Mouse (Mus musculus): ENCODE measurements around the gene S1pr5. TPM values are rescaled to one million over a fixed set of nuclear protein-coding genes. Genes with fewer than 3 reads are reported as not detected.
"Not testable (repeated sequence)": the region's sequence is repeated elsewhere in the genome, so short reads cannot be mapped to it uniquely, and the experiment has no call there.

The S1pr5 gene
- total RNA-seq, 1 experiment from 2014 or later: 0.88 TPM

- peak; percentile 20 for DNase-seq
Observed at GRCm38 (mm10) chr9:21237368-21238003, 10.8 kb downstream of the S1pr5 start.

- no peak for DNase-seq
Observed at GRCm38 (mm10) chr9:21236991-21237367, 11.3 kb downstream of the S1pr5 start.

- no peak for DNase-seq
Observed at GRCm38 (mm10) chr9:21235341-21235740, 12.9 kb downstream of the S1pr5 start.

GRCm38 (mm10) chr9:21233805-21234204 is 14.4 kb downstream of the S1pr5 start:
- DNase-seq: no peak

- no peak for DNase-seq
Observed at GRCm38 (mm10) chr9:21233366-21233765, 14.9 kb downstream of the S1pr5 start.

GRCm38 (mm10) chr9:21232867-21233266 is 15.4 kb downstream of the S1pr5 start:
- DNase-seq: no peak

- no peak for DNase-seq
Observed at GRCm38 (mm10) chr9:21231551-21231950, 16.7 kb downstream of the S1pr5 start.

GRCm38 (mm10) chr9:21227342-21227741 is 20.9 kb downstream of the S1pr5 start:
- DNase-seq: no peak

- no peak for DNase-seq
Observed at GRCm38 (mm10) chr9:21225415-21225758, 22.9 kb downstream of the S1pr5 start.

GRCm38 (mm10) chr9:21224576-21225414 is 23.4 kb downstream of the S1pr5 start:
- peak; percentile 66 for DNase-seq

- no peak for DNase-seq
Observed at GRCm38 (mm10) chr9:21223906-21224305, 24.3 kb downstream of the S1pr5 start.

- DNase-seq: not testable (repeated sequence)
Observed at GRCm38 (mm10) chr9:21223490-21223889, 24.8 kb downstream of the S1pr5 start.

GRCm38 (mm10) chr9:21221383-21221929 is 26.8 kb downstream of the S1pr5 start:
- DNase-seq: no peak

GRCm38 (mm10) chr9:21220490-21221382 is 27.5 kb downstream of the S1pr5 start:
- peak; percentile 91 for DNase-seq

- no peak for DNase-seq
Observed at GRCm38 (mm10) chr9:21219820-21220219, 28.4 kb downstream of the S1pr5 start.

- no peak for DNase-seq
Observed at GRCm38 (mm10) chr9:21216050-21216841, 32.0 kb downstream of the S1pr5 start.

- no peak for DNase-seq
Observed at GRCm38 (mm10) chr9:21213617-21214190, 34.5 kb downstream of the S1pr5 start.

GRCm38 (mm10) chr9:21211624-21212023 is 36.6 kb downstream of the S1pr5 start:
- no peak for DNase-seq

- DNase-seq: no peak
Observed at GRCm38 (mm10) chr9:21210821-21211220, 37.4 kb downstream of the S1pr5 start.

GRCm38 (mm10) chr9:21208626-21209025 is 39.6 kb downstream of the S1pr5 start:
- no peak for DNase-seq

GRCm38 (mm10) chr9:21206848-21207247 is 41.4 kb downstream of the S1pr5 start:
- no peak for DNase-seq

Data from adrenal gland, postnatal 25 days (tissue).